Mouse (Mus musculus) ES-E14 (cell line): ENCODE results near the gene Gm17428. TPM values are rescaled to one million over a fixed set of nuclear protein-coding genes. Genes with fewer than 3 reads are reported as not detected.
"Not testable (repeated sequence)": the region's sequence is repeated elsewhere in the genome, so short reads cannot be mapped to it uniquely, and the experiment has no call there.

Source experiments
- DNase-seq: peaks from one replicate; pipeline ENCODE4 v3.0.0-alpha.2; 2013; ENCODE audit warnings: low read depth, low spot score
- H3K27ac ChIP-seq: 2 replicates; pipeline ENCODE4 v1.5.1; 2012; ENCODE audit warnings: low read depth, mild to moderate bottlenecking, low read length, moderate library complexity, mixed read lengths; ENCODE audit not compliant: poor library complexity, insufficient read depth, severe bottlenecking
- H3K36me3 ChIP-seq: 2 replicates; pipeline ENCODE4 v1.6.1; 2012; ENCODE audit warnings: mild to moderate bottlenecking, low read length, moderate library complexity, mixed read lengths; ENCODE audit not compliant: control insufficient read depth, poor library complexity, insufficient read depth, severe bottlenecking
- H3K4me1 ChIP-seq, 2 experiments: fragments of 150-350 bp in 1 of 2; sonication (generic) in 1 of 2; 2 replicates each; pipeline ENCODE4 v1.6.1; 2012; ENCODE audit warnings: low read length in 2 of 2, mild to moderate bottlenecking in 1 of 2, mixed read lengths in 1 of 2; ENCODE audit not compliant: control insufficient read depth in 2 of 2, insufficient read depth in 2 of 2, poor library complexity in 1 of 2
- H3K4me3 ChIP-seq, 2 experiments: fragments of 150-350 bp in 1 of 2; sonication (generic) in 1 of 2; 2 replicates each; pipeline ENCODE4 v1.5.1; 2012; ENCODE audit warnings: low read length in 2 of 2, low read depth in 1 of 2, mild to moderate bottlenecking in 1 of 2, mixed read lengths in 1 of 2; ENCODE audit not compliant: insufficient read depth in 1 of 2, poor library complexity in 1 of 2, severe bottlenecking in 1 of 2
- H3K9ac ChIP-seq: 2 replicates; pipeline ENCODE4 v1.6.1; 2012; ENCODE audit warnings: low read depth, mild to moderate bottlenecking, low read length, mixed read lengths; ENCODE audit not compliant: poor library complexity, insufficient read depth, severe bottlenecking
- H3K9me3 ChIP-seq: fragments of 150-350 bp; sonication (generic); 2 replicates; pipeline ENCODE4 v1.6.1; 2012; ENCODE audit warnings: low read depth, mild to moderate bottlenecking, low read length; ENCODE audit not compliant: control insufficient read depth, insufficient read depth
- CHD2 ChIP-seq: IDR thresholded peaks from 2 replicates; pipeline ENCODE4 v1.6.1; 2014; ENCODE audit warnings: mild to moderate bottlenecking, low read depth, low read length, inconsistent platforms
- HCFC1 ChIP-seq: IDR thresholded peaks from 2 replicates; pipeline ENCODE4 v1.6.1; 2012; ENCODE audit warnings: low read length, inconsistent platforms, borderline replicate concordance; ENCODE audit not compliant: insufficient read depth
- MAFK ChIP-seq: IDR thresholded peaks from 2 replicates; pipeline ENCODE4 v1.6.1; 2014; ENCODE audit warnings: mild to moderate bottlenecking, low read depth, low read length, inconsistent platforms; ENCODE audit not compliant: insufficient read depth
- ZC3H11A ChIP-seq: IDR thresholded peaks from 2 replicates; pipeline ENCODE4 v1.6.1; 2012; ENCODE audit warnings: low read depth, mild to moderate bottlenecking, inconsistent platforms, low read length, borderline replicate concordance
- ZNF384 ChIP-seq: IDR thresholded peaks from 2 replicates; pipeline ENCODE4 v1.6.1; 2012; ENCODE audit warnings: low read depth, low read length, inconsistent platforms
- in situ Hi-C, 2 experiments: fragments of 600-800 bp; cut with MboI; formaldehyde crosslinking; loops; one replicate each; pipeline ENCODE4 v1.15.1; 2025; ENCODE audit warnings: low sequenced_read_pairs in 2 of 2, inconsistent platforms in 1 of 2; ENCODE audit not compliant: unreplicated experiment in 2 of 2
- total RNA-seq: library from RNA; depleted of rRNA; stranded (reverse); fragments of 300-350 nt; gene quantifications from 2 replicates; pipeline ENCODE4 v1.2.3, GENCODE M21; 2012

Gene Gm17428
- total RNA-seq, 1 experiment: not detected

GRCm38 (mm10) chr14:54978664-54979063 lies 1.9 kb downstream of the Gm17428 start:
- DNase-seq: no peak
- Histone ChIP-seq H3K27ac (no peak overlapping the region), H3K4me3 (no peak overlapping the region), H3K9ac (no peak overlapping the region), H3K36me3 (no peaks in the 10 kb centered on the region), H3K4me1 (no peaks in the 10 kb centered on the region), H3K9me3 (no peaks in the 10 kb centered on the region)
- in situ Hi-C loops: no loop called here
- TF ChIP-seq HCFC1: no peak
- TF ChIP-seq ZC3H11A: no peak
- no peak for TF ChIP-seq CHD2
- TF ChIP-seq ZNF384: no peak
- TF ChIP-seq MAFK: no peak

- no peaks in the 10 kb centered on the region for H3K9me3 ChIP-seq
- no peak overlapping the region for H3K4me3 ChIP-seq
- in situ Hi-C loops: no loop called here
- no peak for DNase-seq
- no peak overlapping the region for H3K9ac ChIP-seq
- H3K4me1 ChIP-seq: no peaks in the 10 kb centered on the region
- H3K27ac ChIP-seq: no peak overlapping the region
- H3K36me3 ChIP-seq: no peaks in the 10 kb centered on the region
- no peak for TF ChIP-seq ZNF384
- TF ChIP-seq ZC3H11A: no peak
- no peak for TF ChIP-seq CHD2
- no peak for TF ChIP-seq HCFC1
- no peak for TF ChIP-seq MAFK
Measured at GRCm38 (mm10) chr14:54981934-54982333, 5.2 kb downstream of the Gm17428 start.

- DNase-seq, H3K27ac ChIP-seq, H3K36me3 ChIP-seq, H3K9ac ChIP-seq, H3K4me3 ChIP-seq, H3K4me1 ChIP-seq, H3K9me3 ChIP-seq, in situ Hi-C loops: not testable (repeated sequence)
Measured at GRCm38 (mm10) chr14:54988350-54988874, 11.7 kb downstream of the Gm17428 start.

- H3K4me1 ChIP-seq: no peaks in the 10 kb centered on the region
- DNase-seq: no peak
- no peaks in the 10 kb centered on the region for H3K36me3 ChIP-seq
- in situ Hi-C loops: no loop called here
- no peaks in the 10 kb centered on the region for H3K9me3 ChIP-seq
- TF ChIP-seq CHD2: no peak
- no peak for TF ChIP-seq HCFC1
- TF ChIP-seq ZNF384: no peak
- no peak for TF ChIP-seq ZC3H11A
- no peak for TF ChIP-seq MAFK
- H3K9ac ChIP-seq: no peak overlapping the region
- no peak overlapping the region for H3K27ac ChIP-seq
- no peak overlapping the region for H3K4me3 ChIP-seq
Measured at GRCm38 (mm10) chr14:54988882-54989281, 12.1 kb downstream of the Gm17428 start.

GRCm38 (mm10) chr14:54989886-54990441 lies 13.2 kb downstream of the Gm17428 start:
- H3K4me3 ChIP-seq: no peak overlapping the region
- no peaks in the 10 kb centered on the region for H3K9me3 ChIP-seq
- peaks cover 0 to 3% of the 10 kb centered on the region in 2 experiments; a peak in 1 of 4 replicates for H3K4me1 ChIP-seq
- DNase-seq: no peak
- in situ Hi-C loops: no loop called here
- H3K27ac ChIP-seq: no peak overlapping the region
- no peak overlapping the region for H3K9ac ChIP-seq
- TF ChIP-seq CHD2: no peak
- TF ChIP-seq HCFC1: no peak
- TF ChIP-seq ZC3H11A: no peak
- no peak for TF ChIP-seq MAFK
- H3K36me3 ChIP-seq: no peaks in the 10 kb centered on the region
